Mouse (Mus musculus): ENCODE results near the gene Trappc12.
A peak's percentile ranks its signal among the peaks of the same experiment; 100 is the strongest.

Trappc12 gene

GRCm38 (mm10) chr12:28688996-28689395 lies 61.3 kb downstream of the Trappc12 start:
- DNase-seq (ENCODE audit: low spot score): no peak

DNA sequence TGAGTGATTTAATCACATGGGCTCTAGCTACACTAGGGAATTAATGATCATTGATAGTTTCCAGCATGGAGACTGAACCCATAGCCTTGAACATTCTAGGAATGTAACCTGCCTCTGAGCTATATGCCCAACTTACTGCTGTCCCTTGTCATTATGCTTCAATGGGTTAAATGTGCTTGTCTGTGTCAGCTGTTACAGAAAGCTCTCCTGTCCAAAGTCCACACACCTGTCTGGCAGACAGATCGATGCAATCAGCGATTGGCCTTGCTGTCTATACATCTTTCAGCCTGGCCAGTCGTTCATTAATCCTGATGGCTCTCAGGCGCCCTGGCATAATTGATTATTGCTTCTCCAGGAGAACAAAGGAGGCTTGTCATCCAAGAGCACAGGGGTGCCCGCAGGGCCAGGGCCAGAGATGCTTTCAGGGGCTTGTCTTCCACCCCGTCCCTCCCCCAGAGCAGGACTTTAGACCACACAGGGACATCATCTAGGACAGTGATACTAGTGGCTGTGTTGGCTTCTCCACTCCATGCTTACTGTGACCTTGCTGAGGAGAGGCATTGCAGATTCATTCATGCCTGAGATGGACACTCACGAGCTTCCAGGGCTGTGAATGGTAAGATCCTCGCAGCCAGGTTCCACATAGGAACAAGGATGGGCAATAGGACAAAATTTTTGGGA lies 63.9 kb downstream of the Trappc12 start:
- no peak for DNase-seq (ENCODE audit: low spot score)

GRCm38 (mm10) chr12:28685771-28686170 lies 64.5 kb downstream of the Trappc12 start:
- DNase-seq (ENCODE audit: low spot score): no peak

GRCm38 (mm10) chr12:28684674-28685073 lies 65.6 kb downstream of the Trappc12 start:
- DNase-seq (ENCODE audit: low spot score): no peak

DNA sequence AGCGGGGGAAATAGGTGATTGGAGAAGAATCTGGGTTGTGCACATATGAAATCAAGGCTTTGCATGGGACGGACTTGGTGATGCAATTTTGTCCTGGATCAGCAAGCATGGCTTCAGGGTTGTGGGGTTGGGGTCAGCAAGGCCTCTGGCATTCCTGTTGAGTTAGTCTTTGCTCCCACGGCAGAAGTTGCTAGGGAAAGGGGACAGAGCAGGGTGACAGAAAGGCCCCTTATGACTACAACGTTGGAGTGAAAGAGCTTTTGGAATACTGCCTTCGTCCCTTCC lies 74.4 kb downstream of the Trappc12 start:
- DNase-seq (ENCODE audit: low spot score): no peak

- DNase-seq (ENCODE audit: low spot score): peak; percentile 73
These were observed 74.9 kb downstream of the Trappc12 start, which contains the start of gene Adi1 for GRCm38 (mm10) chr12:28675121-28675924. TSS of gene Adi1 (plus strand) at chr12:28675231.

GRCm38 (mm10) chr12:28674038-28674720 lies 76.1 kb downstream of the Trappc12 start:
- DNase-seq (ENCODE audit: low spot score): no peak

DNA sequence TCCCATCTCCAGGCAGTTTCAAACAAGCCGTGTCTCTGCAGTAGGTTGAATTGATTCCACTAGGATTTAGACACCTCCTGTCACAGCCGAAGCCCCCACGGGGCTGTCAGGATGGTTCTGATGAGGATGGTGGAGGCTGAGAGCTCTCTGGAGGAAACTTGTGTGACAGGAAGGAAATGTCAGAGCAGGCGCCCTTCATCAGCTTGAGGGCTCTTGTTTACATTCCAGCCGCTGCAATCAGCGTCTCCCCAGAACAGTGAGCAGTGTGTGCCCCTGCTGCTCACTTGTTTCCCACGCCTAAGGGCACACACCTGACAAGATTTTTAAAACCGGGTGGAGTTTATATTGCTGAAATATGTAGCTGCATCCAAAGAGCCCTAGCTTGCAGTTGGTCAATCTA lies 83.0 kb downstream of the Trappc12 start:
- no peak for DNase-seq (ENCODE audit: low spot score)

GRCm38 (mm10) chr12:28666734-28667133 lies 83.5 kb downstream of the Trappc12 start:
- DNase-seq (ENCODE audit: low spot score): no peak

DNA sequence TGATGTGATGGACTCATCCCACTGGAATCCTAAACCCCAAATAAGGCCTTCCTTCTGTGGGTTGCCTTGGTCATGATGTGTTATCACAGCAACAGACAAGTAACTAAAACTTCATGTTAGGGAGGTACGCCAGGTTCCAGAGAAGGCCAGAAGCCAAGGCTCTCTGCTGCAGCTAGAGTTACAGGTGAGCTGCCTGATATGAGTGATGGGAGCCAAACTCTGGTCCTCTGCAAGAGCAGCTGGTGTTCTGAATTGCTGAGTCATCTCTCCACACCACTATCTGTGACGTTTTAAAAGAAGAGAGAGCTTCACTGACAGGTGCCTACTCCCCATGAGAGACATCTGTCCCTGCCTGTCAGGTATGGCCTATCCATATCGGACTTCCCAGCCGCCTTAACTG lies 87.6 kb downstream of the Trappc12 start:
- no peak for DNase-seq (ENCODE audit: low spot score)

- DNase-seq (ENCODE audit: low spot score): peak; percentile 76
These were observed 100.8 kb downstream of the Trappc12 start, which contains the start of gene Rnaseh1 for GRCm38 (mm10) chr12:28649141-28650110. TSS of gene Rnaseh1 (plus strand) at chr12:28649602.
